Mouse (Mus musculus): ENCODE data around the gene Kcnmb4. TPM values are rescaled to one million over a fixed set of nuclear protein-coding genes. Genes with fewer than 3 reads are reported as not detected.

Kcnmb4 gene
- polyA plus RNA-seq, 1 experiment = 1.5 TPM

DNA sequence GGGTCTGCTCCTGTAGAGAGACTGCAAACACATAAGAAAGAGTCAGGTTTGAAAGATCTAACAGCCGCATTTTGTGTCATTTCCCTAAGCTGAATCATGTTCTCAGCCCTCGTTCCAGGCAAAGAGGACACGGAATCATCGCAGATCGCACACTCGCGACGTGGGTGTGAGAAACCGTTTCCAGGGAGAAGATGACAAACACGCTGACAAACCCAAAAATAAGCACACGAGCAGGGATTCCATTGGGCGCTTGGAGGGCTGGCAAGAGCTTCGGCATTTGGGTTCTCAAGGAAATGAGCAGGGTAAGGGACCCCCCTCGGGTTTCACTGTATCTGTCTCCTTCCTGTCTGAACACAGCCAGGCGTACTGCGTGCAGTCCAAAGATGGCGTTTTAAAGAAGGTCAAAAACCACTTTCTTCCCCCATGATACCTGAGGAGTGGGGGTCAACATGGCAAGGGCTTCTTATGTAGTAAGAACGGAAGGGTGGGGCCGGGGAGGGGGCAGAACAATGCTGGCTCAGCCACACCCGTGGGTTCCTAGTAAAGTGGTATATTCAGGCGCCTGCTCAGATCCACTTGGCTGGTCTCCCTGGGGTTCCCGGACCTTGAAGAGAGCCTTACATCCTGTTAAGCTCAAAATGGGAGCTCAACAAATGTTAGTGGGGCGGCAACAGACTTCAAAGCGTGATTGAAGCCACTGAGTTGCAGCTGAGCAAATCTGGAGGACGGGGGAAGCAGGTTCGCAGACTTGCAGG lies 45.5 kb downstream of the Kcnmb4 start:
- TF ChIP-seq POLR2A (IDR thresholded peaks at IDR 0.05; ENCODE audit: borderline replicate concordance, control insufficient read depth, low read depth, low read length) (no peak), CTCF (IDR thresholded peaks at IDR 0.05; ENCODE audit: control insufficient read depth, insufficient read depth, low read length) (no peak)
- WGBS = 88% methylated on average over 26 of the region's 26 CpGs
- Histone ChIP-seq H3K4me1 (ENCODE audit: control insufficient read depth, insufficient read depth, low read length) (no peaks in the 10 kb centered on the region; the same call in 1 of the 2 replicates), H3K4me3 (replicated peaks; ENCODE audit: control insufficient read depth, low read depth, low read length) (no peak overlapping the region), H3K27ac (ENCODE audit: control insufficient read depth, insufficient read depth, low read depth, low read length, poor library complexity) (no peak overlapping the region)

DNA sequence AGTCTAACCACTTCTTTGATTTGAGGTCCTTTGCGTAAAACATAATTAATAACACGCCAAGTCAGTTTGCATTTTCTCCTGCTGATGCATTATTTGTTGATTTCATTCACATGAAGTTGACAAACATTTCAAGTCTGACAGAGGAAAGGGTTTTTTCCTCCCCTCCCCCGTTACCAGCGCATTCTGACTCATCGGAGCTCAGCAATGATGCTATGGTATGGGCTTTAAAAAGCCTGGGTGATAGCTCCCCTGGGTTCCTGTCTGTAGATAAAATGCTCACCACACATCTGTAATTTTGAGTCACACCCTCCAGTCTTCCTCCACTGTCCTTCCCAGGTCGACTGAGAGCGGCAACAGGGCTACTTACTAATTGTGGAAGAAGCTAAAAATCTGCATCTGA lies 47.5 kb downstream of the Kcnmb4 start:
- TF ChIP-seq POLR2A (IDR thresholded peaks at IDR 0.05; ENCODE audit: borderline replicate concordance, control insufficient read depth, low read depth, low read length) (no peak), CTCF (IDR thresholded peaks at IDR 0.05; ENCODE audit: control insufficient read depth, insufficient read depth, low read length) (no peak)
- Histone ChIP-seq H3K4me3 (replicated peaks; ENCODE audit: control insufficient read depth, low read depth, low read length) (no peak overlapping the region), H3K4me1 (ENCODE audit: control insufficient read depth, insufficient read depth, low read length) (no peaks in the 10 kb centered on the region; the same call in 1 of the 2 replicates), H3K27ac (ENCODE audit: control insufficient read depth, insufficient read depth, low read depth, low read length, poor library complexity) (no peak overlapping the region)
- WGBS = 73% methylated on average over 7 of the region's 7 CpGs

DNA sequence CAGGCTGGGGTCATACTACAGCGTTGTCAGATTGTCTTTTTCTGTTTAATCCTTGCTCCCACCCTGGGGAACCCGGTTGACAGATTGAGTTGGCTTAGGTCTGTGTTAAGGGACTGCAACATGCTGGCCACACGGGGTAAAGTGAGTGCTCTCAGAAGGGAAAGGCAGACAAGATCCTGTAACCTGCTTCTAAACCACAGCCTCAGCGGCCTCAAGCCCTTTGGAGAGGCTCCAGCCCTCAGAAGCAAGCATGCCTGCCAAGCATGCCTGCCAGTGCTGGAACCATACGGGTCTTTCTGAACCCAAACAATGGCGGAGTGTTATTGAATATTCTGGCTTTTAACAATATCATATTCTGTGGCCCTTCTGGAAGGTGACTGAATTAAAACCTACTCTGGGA lies 48.8 kb downstream of the Kcnmb4 start:
- Histone ChIP-seq H3K4me3 (replicated peaks; ENCODE audit: control insufficient read depth, low read depth, low read length) (no peak overlapping the region), H3K4me1 (ENCODE audit: control insufficient read depth, insufficient read depth, low read length) (no peaks in the 10 kb centered on the region), H3K27ac (ENCODE audit: control insufficient read depth, insufficient read depth, low read depth, low read length, poor library complexity) (no peak overlapping the region)
- WGBS = 70% methylated on average over 6 of the region's 6 CpGs
- TF ChIP-seq CTCF (IDR thresholded peaks at IDR 0.05; ENCODE audit: control insufficient read depth, insufficient read depth, low read length) (no peak), POLR2A (IDR thresholded peaks at IDR 0.05; ENCODE audit: borderline replicate concordance, control insufficient read depth, low read depth, low read length) (no peak)

DNA sequence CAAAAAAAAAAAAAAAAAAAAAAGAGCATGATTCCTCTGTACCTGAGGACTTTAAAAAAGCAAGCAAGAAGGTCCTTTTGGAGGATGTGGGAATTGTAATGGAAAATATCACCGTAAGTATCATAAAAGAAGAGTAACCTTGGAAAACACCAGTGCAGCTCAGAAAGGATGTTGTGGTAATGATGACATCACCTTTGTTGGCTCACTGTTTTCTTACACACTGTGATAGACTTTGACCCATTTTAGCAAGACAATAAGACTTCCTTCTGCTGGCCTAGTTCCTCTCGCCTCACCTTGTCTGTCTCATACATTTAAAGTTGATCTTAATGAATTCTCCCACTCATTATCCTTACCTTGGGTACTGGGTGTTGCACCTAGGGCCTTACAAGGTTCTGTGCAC lies 51.1 kb downstream of the Kcnmb4 start:
- Histone ChIP-seq H3K4me3 (replicated peaks; ENCODE audit: control insufficient read depth, low read depth, low read length) (no peak overlapping the region), H3K27ac (ENCODE audit: control insufficient read depth, insufficient read depth, low read depth, low read length, poor library complexity) (no peak overlapping the region), H3K4me1 (ENCODE audit: control insufficient read depth, insufficient read depth, low read length) (no peaks in the 10 kb centered on the region)
- no peak for TF ChIP-seq CTCF (IDR thresholded peaks at IDR 0.05; ENCODE audit: control insufficient read depth, insufficient read depth, low read length)
- no peak for TF ChIP-seq POLR2A (IDR thresholded peaks at IDR 0.05; ENCODE audit: borderline replicate concordance, control insufficient read depth, low read depth, low read length)
- 72% methylated on average over 2 of the region's 2 CpGs for WGBS

DNA sequence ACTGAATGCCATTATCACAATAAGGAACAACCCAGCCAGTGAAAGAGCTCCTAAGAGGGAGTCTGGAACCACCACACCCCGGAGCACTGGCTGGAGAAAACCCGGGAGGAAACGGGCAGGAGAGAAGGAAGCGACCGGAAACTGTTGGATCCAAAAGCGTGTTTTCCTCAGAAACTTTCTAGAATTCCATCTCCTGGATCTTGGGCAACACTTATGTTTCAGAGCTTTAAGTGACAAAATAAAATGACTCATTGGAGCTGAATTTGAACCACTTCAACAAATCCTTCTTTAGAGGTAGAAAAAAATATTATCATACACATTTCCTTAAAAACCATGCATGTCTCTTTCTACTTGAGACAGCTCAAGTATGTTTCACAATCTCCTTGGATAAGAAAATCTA lies 52.7 kb downstream of the Kcnmb4 start:
- H3K4me1 ChIP-seq (ENCODE audit: control insufficient read depth, insufficient read depth, low read length) = no peaks in the 10 kb centered on the region
- 78% methylated on average over 6 of the region's 6 CpGs for WGBS
- no peak overlapping the region for H3K27ac ChIP-seq (ENCODE audit: control insufficient read depth, insufficient read depth, low read depth, low read length, poor library complexity)
- no peak for TF ChIP-seq CTCF (IDR thresholded peaks at IDR 0.05; ENCODE audit: control insufficient read depth, insufficient read depth, low read length)
- TF ChIP-seq POLR2A (IDR thresholded peaks at IDR 0.05; ENCODE audit: borderline replicate concordance, control insufficient read depth, low read depth, low read length) = no peak
- no peak overlapping the region for H3K4me3 ChIP-seq (replicated peaks; ENCODE audit: control insufficient read depth, low read depth, low read length)

DNA sequence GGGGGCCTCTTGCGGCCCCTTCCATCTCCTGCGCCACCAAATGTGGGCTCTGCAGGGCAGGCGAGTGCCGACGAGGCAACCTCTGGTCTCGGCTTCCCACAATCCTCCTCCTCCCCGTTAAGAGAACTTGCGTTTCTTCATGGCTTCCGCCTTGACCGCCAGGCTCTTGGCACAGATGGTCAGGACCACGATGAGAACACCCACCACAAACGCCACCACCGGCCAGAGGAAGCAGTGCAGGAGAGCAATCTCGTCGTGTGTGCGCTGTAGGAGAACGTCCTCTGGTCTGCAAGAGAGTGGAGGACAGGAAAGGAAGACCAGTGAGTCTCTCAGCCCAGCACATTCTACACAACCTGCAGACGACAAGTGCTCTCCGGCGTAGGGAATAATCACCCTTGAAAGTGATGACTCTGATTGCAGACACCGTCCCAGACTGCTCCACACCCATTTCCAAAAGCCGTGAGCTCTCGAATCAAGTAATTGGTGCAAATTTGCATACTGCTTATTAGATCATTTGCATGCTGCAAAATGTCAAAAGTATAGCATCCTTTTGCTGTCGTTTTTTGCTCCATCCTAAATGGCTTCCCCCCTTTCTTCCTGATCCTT lies 55.5 kb downstream of the Kcnmb4 start:
- Histone ChIP-seq H3K4me3 (replicated peaks; ENCODE audit: control insufficient read depth, low read depth, low read length) (no peak overlapping the region), H3K4me1 (ENCODE audit: control insufficient read depth, insufficient read depth, low read length) (no peaks in the 10 kb centered on the region), H3K27ac (ENCODE audit: control insufficient read depth, insufficient read depth, low read depth, low read length, poor library complexity) (no peak overlapping the region)
- TF ChIP-seq POLR2A (IDR thresholded peaks at IDR 0.05; ENCODE audit: borderline replicate concordance, control insufficient read depth, low read depth, low read length) (no peak), CTCF (IDR thresholded peaks at IDR 0.05; ENCODE audit: control insufficient read depth, insufficient read depth, low read length) (no peak)
- WGBS = 71% methylated on average over 24 of the region's 24 CpGs

DNA sequence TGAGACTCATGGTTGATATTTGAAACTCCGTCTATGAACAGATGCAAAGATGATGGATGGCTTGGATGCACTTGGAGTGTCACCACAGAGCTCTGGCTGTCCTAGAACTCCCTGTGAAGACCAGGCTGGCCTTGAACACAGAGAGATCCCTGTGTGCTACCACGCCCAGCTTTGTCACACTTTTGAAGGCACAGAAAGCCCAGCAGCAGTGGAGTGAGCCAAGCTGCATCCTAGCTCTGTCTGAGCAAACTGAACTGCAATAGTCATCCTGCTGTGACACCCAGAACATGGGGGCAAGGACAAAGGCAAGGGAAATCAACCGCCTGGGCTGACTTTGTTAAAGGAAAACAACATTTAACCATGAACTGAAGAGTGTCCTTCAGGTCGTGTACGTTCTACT lies 57.0 kb downstream of the Kcnmb4 start:
- no peak overlapping the region for H3K27ac ChIP-seq (ENCODE audit: control insufficient read depth, insufficient read depth, low read depth, low read length, poor library complexity)
- H3K4me3 ChIP-seq (replicated peaks; ENCODE audit: control insufficient read depth, low read depth, low read length) = no peak overlapping the region
- 77% methylated on average over 5 of the region's 5 CpGs for WGBS
- TF ChIP-seq POLR2A (IDR thresholded peaks at IDR 0.05; ENCODE audit: borderline replicate concordance, control insufficient read depth, low read depth, low read length) = no peak
- no peak for TF ChIP-seq CTCF (IDR thresholded peaks at IDR 0.05; ENCODE audit: control insufficient read depth, insufficient read depth, low read length)
- no peaks in the 10 kb centered on the region for H3K4me1 ChIP-seq (ENCODE audit: control insufficient read depth, insufficient read depth, low read length)

DNA sequence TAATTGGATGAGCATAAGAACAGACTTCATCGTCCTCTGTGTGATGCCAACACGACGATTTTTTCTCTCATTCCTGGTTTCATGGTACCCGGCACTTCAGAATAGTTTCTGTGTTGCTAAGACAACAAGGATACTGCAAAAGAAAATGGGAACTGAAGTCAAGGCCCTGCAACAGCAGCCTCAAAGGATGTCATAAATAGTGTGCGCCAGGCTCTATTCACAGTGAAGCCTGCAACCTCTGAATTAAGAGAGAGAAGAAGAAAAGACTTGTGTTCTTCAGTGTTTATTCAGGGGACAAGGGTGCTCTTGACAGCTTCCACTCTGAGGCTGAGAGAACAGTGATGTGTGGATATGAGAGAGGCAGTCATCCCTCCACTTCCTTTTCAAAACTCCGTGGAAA lies 57.5 kb downstream of the Kcnmb4 start:
- TF ChIP-seq CTCF (IDR thresholded peaks at IDR 0.05; ENCODE audit: control insufficient read depth, insufficient read depth, low read length) (no peak), POLR2A (IDR thresholded peaks at IDR 0.05; ENCODE audit: borderline replicate concordance, control insufficient read depth, low read depth, low read length) (no peak)
- 61% methylated on average over 6 of the region's 6 CpGs for WGBS
- no peaks in the 10 kb centered on the region for H3K4me1 ChIP-seq (ENCODE audit: control insufficient read depth, insufficient read depth, low read length)
- no peak overlapping the region for H3K27ac ChIP-seq (ENCODE audit: control insufficient read depth, insufficient read depth, low read depth, low read length, poor library complexity)
- H3K4me3 ChIP-seq (replicated peaks; ENCODE audit: control insufficient read depth, low read depth, low read length) = no peak overlapping the region
